Mouse (Mus musculus) liver, embryonic 14.5 days (tissue): ENCODE measurements at regions not wholly inside any gene's neighbourhood (a gene's known extent, or its start where the extent isn't known, plus 50 kb on each side); places are given as distances from the start of the nearest gene placed in this dataset.

Experiments used
- ATAC-seq: fragments of 200-750 bp; cut with Nextera tagmentation; 2 replicates; pipeline ENCODE4 v1.8.0; 2017; ENCODE audit warnings: moderate number of reproducible peaks, mild to moderate bottlenecking, moderate library complexity; ENCODE audit not compliant: insufficient read depth
- DNase-seq, 3 experiments: peaks; one replicate each; pipeline ENCODE4 v3.0.0-alpha.2; 2012 to 2013; ENCODE audit warnings: low read depth in 3 of 3, low spot score in 3 of 3
- H3K27ac ChIP-seq: fragments of 300-500 bp; sonication (generic); 2 replicates; pipeline ENCODE4 v1.5.1; 2014; ENCODE audit warnings: moderate library complexity, mild to moderate bottlenecking, control low read depth, inconsistent platforms
- H3K27me3 ChIP-seq: fragments of 300-500 bp; sonication (generic); 2 replicates; pipeline ENCODE4 v1.6.1; 2014; ENCODE audit warnings: mild to moderate bottlenecking, low read length, moderate library complexity; ENCODE audit not compliant: control insufficient read depth, insufficient read depth
- H3K36me3 ChIP-seq: fragments of 300-500 bp; sonication (generic); replicated peaks from 2 replicates; pipeline ENCODE4 v1.6.1; 2014; ENCODE audit warnings: low read depth; ENCODE audit not compliant: control insufficient read depth, insufficient read depth
- H3K4me1 ChIP-seq, 2 experiments: fragments of 200-500 bp in 1 of 2; fragments of 300-500 bp in 1 of 2; sonication (generic) in 1 of 2; replicated peaks; 2 replicates each; pipeline ENCODE4 v1.6.1; 2012 to 2014; ENCODE audit warnings: antibody characterized with exemption in 1 of 2, inconsistent platforms in 1 of 2, low read length in 1 of 2; ENCODE audit not compliant: control insufficient read depth in 2 of 2, insufficient read depth in 2 of 2
- H3K4me2 ChIP-seq: fragments of 300-500 bp; sonication (generic); 2 replicates; pipeline ENCODE4 v1.6.1; 2014; ENCODE audit warnings: low read depth, mild to moderate bottlenecking, control low read depth, moderate library complexity
- H3K4me3 ChIP-seq, 2 experiments: fragments of 200-500 bp in 1 of 2; fragments of 300-500 bp in 1 of 2; sonication (generic) in 1 of 2; 2 replicates each; pipeline ENCODE4 v1.5.1; 2012 to 2014; ENCODE audit warnings: low read depth in 2 of 2, low read length in 2 of 2, mild to moderate bottlenecking in 2 of 2, control low read depth in 1 of 2, inconsistent platforms in 1 of 2, moderate library complexity in 1 of 2; ENCODE audit not compliant: insufficient read depth in 1 of 2
- H3K9ac ChIP-seq: fragments of 300-500 bp; sonication (generic); replicated peaks from 2 replicates; pipeline ENCODE4 v1.6.1; 2014; ENCODE audit warnings: mild to moderate bottlenecking, control low read depth, moderate library complexity
- H3K9me3 ChIP-seq: fragments of 300-500 bp; sonication (generic); 2 replicates; pipeline ENCODE4 v1.6.1; 2016; ENCODE audit warnings: low read length, mixed read lengths; ENCODE audit not compliant: control insufficient read depth
- CTCF ChIP-seq: IDR thresholded peaks from 2 replicates; pipeline ENCODE4 v1.5.1; 2016; ENCODE audit warnings: antibody characterized with exemption, low read depth, control low read depth
- EP300 ChIP-seq: IDR thresholded peaks from 2 replicates; pipeline ENCODE4 v1.6.1; 2016; ENCODE audit warnings: antibody characterized with exemption, low read depth
- WGBS: fragments of 180-500 bp; shearing (Covaris S2); extraction: QIAGEN DNeasy Blood & Tissue Kit; methylation state at CpG from one replicate; pipeline ENCODE4 v1.1.7; 2014; ENCODE audit not compliant: insufficient replicate concordance; 5-methylcytosine and 5-hydroxymethylcytosine counted together

- DNase-seq (no peak), ATAC-seq (no peak)
- no peaks in the 10 kb centered on the region for H3K36me3 ChIP-seq
- H3K9ac ChIP-seq: no peak overlapping the region
- H3K4me2 ChIP-seq: no peak overlapping the region
- H3K4me3 ChIP-seq: no peak overlapping the region
- H3K4me1 ChIP-seq: no peaks in the 10 kb centered on the region; a peak in 1 of 4 replicates
- TF ChIP-seq CTCF (no peak), EP300 (no peak)
- H3K27me3 ChIP-seq: no peaks in the 10 kb centered on the region
- H3K27ac ChIP-seq: no peak overlapping the region
- no peaks in the 10 kb centered on the region for H3K9me3 ChIP-seq
- 42% methylated on average over 4 of the region's 4 CpGs for WGBS
Observed at GRCm38 (mm10) chr9:115414190-115414589, 104.0 kb upstream of the Stt3b start.

GRCm38 (mm10) chr9:115422786-115423185 lies 112.6 kb upstream of the Stt3b start:
- no peak overlapping the region for H3K27ac ChIP-seq
- no peaks in the 10 kb centered on the region for H3K36me3 ChIP-seq
- H3K9me3 ChIP-seq: no peaks in the 10 kb centered on the region
- ATAC-seq: no peak
- DNase-seq: no peak
- no peak overlapping the region for H3K4me2 ChIP-seq
- H3K4me3 ChIP-seq: no peak overlapping the region
- 68% methylated on average over 7 of the region's 7 CpGs for WGBS
- no peak overlapping the region for H3K9ac ChIP-seq
- no peaks in the 10 kb centered on the region for H3K27me3 ChIP-seq
- no peaks in the 10 kb centered on the region for H3K4me1 ChIP-seq
- no peak for TF ChIP-seq CTCF

- TF ChIP-seq CTCF: no peak
- TF ChIP-seq EP300: no peak
- H3K9ac ChIP-seq: no peak overlapping the region
- H3K4me3 ChIP-seq: no peak overlapping the region
- no peak overlapping the region for H3K27ac ChIP-seq
- no peaks in the 10 kb centered on the region for H3K9me3 ChIP-seq
- no peaks in the 10 kb centered on the region for H3K36me3 ChIP-seq
- ATAC-seq: no peak
- no peak overlapping the region for H3K4me2 ChIP-seq
- H3K4me1 ChIP-seq: no peaks in the 10 kb centered on the region
- no peak for DNase-seq
- whole genome bisulfite sequencing: 71% methylated on average over 8 of the region's 8 CpGs
- no peaks in the 10 kb centered on the region for H3K27me3 ChIP-seq
Observed at GRCm38 (mm10) chr9:115426682-115427081, 116.5 kb upstream of the Stt3b start.

- no peak overlapping the region for H3K9ac ChIP-seq
- H3K9me3 ChIP-seq: no peaks in the 10 kb centered on the region
- no peaks in the 10 kb centered on the region for H3K27me3 ChIP-seq
- 42% methylated on average over 4 of the region's 4 CpGs for WGBS
- no peak for ATAC-seq
- no peaks in the 10 kb centered on the region for H3K4me1 ChIP-seq
- TF ChIP-seq CTCF (no peak), EP300 (no peak)
- no peaks in the 10 kb centered on the region for H3K36me3 ChIP-seq
- no peak for DNase-seq
- no peak overlapping the region for H3K4me2 ChIP-seq
- H3K27ac ChIP-seq: no peak overlapping the region
- no peak overlapping the region for H3K4me3 ChIP-seq
Observed at GRCm38 (mm10) chr9:115430271-115430670, 120.0 kb upstream of the Stt3b start.

- no peak overlapping the region for H3K4me3 ChIP-seq
- WGBS: 9% methylated on average over 5 of the region's 5 CpGs
- no peak for TF ChIP-seq EP300
- TF ChIP-seq CTCF: no peak
- DNase-seq: no peak
- H3K4me1 ChIP-seq: no peaks in the 10 kb centered on the region
- H3K27me3 ChIP-seq: no peaks in the 10 kb centered on the region
- no peak overlapping the region for H3K4me2 ChIP-seq
- no peak overlapping the region for H3K27ac ChIP-seq
- H3K9me3 ChIP-seq: no peaks in the 10 kb centered on the region
- no peaks in the 10 kb centered on the region for H3K36me3 ChIP-seq
- no peak for ATAC-seq
- H3K9ac ChIP-seq: no peak overlapping the region
Observed at GRCm38 (mm10) chr9:115434696-115435095, 124.5 kb upstream of the Stt3b start.
